Mouse (Mus musculus) liver, embryonic 14.5 days (tissue): ENCODE measurements around the gene Lsamp.

Experiments used
- CTCF ChIP-seq: IDR thresholded peaks from 2 replicates; pipeline ENCODE4 v1.5.1; 2016; ENCODE audit warnings: antibody characterized with exemption, low read depth, control low read depth
- EP300 ChIP-seq: IDR thresholded peaks from 2 replicates; pipeline ENCODE4 v1.6.1; 2016; ENCODE audit warnings: antibody characterized with exemption, low read depth

GRCm38 (mm10) chr16:41210055-41210454, 1225.9 kb downstream of the Lsamp start:
- TF ChIP-seq EP300 (no peak), CTCF (no peak)
